Mouse (Mus musculus): ENCODE measurements around the gene Ubash3a.
A peak's percentile ranks its signal among the peaks of the same experiment; 100 is the strongest.
"Not testable (repeated sequence)": the region's sequence is repeated elsewhere in the genome, so short reads cannot be mapped to it uniquely, and the experiment has no call there.

The Ubash3a gene

GRCm38 (mm10) chr17:31260430-31260829, 52.8 kb downstream of the Ubash3a start:
- DNase-seq (ENCODE audit: low read depth, low spot score) = no peak

GRCm38 (mm10) chr17:31261352-31261751, 53.7 kb downstream of the Ubash3a start:
- DNase-seq (ENCODE audit: low read depth, low spot score) = no peak

DNA sequence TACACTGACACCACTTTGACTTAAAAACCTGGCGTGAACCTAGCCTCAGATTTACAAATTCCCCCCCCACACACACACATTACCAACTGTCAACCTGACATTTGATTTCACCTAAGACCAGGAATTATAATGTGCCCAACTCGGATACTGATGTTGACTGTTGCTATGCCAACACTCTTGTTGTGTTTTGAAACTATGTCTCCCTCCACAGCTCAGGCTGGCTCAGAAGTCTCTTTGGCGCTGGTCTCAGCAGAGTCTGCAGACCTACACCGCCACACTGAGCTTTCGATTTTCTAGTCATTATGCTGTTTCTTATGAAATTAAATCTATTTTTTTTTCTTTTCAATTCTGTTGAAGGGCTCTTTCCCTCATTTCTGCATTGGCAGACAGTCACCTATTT, 55.0 kb downstream of the Ubash3a start:
- no peak for DNase-seq (ENCODE audit: low read depth, low spot score)

DNA sequence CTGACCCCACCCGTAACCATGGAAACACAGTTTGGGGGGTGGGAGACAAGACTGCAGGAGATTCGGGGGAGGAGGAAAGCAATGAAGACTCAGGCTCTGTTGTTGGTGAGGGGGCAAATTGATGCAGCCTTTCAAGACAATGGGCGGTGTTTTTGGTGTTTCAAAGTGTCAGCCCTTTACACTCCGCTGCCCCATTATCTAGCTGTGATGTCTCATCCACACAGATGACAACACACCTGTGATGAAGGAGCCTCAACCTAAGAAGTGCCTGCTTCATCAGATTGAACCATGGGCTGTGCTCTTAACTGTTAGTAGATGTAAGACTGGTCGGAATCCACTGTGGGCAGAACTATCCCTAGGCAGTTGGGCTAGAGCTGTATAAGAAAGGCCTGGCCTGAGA, 56.1 kb downstream of the Ubash3a start:
- no peak for DNase-seq (ENCODE audit: low read depth, low spot score)

GRCm38 (mm10) chr17:31264372-31264771, 56.7 kb downstream of the Ubash3a start:
- no peak for DNase-seq (ENCODE audit: low read depth, low spot score)

- DNase-seq (ENCODE audit: low read depth, low spot score) = peak; percentile 86
Measured at GRCm38 (mm10) chr17:31265171-31265572, 57.5 kb downstream of the Ubash3a start.

DNA sequence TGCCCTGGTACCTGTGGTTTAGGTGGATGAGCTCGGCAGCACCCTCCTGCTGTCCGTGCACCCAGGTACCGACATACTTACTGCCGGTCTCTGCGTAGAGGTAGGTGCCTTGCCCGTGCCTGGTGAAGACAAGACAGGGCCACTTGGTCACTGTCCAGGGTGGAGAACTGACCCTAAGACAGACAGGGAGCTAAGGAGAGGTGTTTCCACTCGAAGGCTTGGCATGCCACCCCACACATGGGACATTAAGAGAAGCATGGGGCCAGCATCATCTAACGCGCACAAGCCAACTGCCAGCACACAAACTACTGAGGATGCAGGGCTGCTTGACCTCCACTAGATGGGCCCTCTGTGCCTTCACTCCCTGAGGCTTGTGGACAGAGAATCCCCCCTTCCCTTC, 58.2 kb downstream of the Ubash3a start:
- no peak for DNase-seq (ENCODE audit: low read depth, low spot score)

DNA sequence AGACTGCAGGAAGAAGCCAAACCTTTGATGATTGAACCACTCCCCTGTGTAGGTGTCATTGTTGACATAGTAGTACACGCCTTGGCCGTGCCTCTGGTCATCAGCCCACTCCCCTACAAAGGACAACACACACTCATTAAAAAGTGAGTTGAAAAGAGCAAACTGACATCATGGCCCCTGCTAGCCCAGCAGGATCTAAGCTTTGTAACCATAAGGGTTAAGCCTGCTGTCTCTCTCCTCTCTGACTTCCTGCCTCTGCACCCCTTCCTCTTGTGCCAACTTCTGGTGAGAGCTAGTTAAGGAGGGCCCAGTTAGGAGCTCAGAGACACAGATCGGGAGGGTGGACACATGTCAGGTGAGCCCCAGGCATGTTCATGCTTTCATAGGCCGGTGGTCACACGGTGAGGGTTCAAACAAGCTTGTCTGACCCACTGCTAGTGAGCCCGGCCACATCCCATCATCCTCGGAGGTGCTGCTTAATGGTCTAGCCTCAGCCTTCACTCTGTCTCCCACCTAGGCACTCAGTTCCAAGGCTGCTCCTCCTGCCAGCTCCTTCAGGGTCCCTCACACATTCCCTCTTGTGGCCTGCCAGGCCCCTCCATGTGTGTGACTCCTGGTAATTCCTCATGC, 58.8 kb downstream of the Ubash3a start:
- no peak for DNase-seq (ENCODE audit: low read depth, low spot score)

DNA sequence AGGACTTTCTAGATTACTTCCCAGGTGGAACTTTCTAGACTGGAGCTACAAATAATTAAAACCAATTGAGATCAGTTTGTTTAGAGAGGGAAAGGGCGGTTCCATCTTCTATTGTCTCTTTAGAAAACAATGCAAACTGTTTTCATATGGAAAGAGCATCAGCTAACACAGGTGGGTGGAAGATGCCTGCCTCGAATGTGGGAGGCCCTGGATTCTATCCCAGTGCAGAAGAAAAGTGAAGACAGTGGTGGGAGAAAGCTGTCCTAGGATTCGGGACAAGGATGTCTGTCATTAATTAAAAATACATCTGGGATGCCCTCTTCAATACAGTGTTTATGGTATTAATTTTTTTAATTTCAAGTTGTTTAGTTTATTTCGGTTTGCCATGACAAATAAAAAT, 59.5 kb downstream of the Ubash3a start:
- DNase-seq (ENCODE audit: low read depth, low spot score) = no peak

DNA sequence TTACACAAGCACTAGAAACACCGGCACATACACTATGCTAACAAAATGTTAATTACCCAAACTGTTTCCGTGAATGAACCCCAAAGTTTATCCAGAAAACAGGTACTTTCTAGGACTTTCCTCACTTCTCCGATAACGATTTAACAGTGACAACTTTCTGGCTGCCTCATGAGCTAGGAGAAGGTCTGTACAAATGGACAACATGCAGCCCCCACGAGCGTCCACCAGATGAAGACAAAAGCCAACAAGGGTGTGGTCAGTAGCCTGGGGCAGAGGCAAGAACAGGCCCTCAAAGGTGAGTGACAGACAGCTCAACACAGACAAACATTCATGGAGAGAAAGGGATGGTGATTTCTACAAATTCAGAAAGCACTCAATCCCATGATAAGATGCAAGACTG, 59.9 kb downstream of the Ubash3a start:
- DNase-seq (ENCODE audit: low read depth, low spot score) = no peak

- DNase-seq (ENCODE audit: low read depth, low spot score) = no peak
Measured at GRCm38 (mm10) chr17:31268016-31268415, 60.3 kb downstream of the Ubash3a start.

- DNase-seq (ENCODE audit: low read depth, low spot score) = no peak
Measured at GRCm38 (mm10) chr17:31269761-31270160, 62.1 kb downstream of the Ubash3a start.

GRCm38 (mm10) chr17:31270246-31270645, 62.6 kb downstream of the Ubash3a start:
- DNase-seq (ENCODE audit: low read depth, low spot score) = peak; percentile 73

- not testable (repeated sequence) for DNase-seq (ENCODE audit: low read depth, low spot score)
Measured at GRCm38 (mm10) chr17:31270736-31271135, 63.1 kb downstream of the Ubash3a start.

DNA sequence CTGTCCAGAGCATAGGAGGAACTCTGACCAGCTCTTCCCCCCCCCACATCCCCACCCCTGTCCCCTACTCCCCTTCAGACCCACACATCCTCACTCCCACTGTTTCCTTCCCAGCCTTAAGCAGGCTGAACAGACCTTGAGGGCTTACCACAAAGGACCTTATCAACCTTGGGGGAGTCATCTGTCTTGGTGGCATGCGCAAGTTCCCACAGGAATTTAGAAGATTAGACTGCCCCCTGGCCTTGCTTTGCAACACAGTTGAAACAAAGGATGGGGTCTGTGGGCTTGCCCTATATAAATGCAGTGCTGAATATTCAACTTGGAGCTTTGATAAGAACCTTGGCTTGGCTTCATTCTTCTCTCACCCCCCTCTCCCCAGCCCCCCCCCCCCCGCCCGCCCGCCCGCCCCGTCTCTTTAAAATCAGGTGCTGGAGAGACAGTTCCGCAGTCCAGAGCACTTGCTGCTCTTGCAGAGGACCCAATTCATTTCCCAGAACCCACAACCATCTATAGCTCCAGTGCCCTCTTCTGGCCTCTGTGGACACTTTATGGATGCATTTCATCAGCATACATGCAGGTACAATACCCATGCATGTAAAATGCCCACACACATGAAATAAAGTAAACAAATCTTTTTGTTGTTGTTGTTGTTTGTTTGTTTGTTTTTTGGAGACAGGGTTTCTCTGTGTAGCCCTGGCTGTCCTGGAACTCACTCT, 63.6 kb downstream of the Ubash3a start:
- DNase-seq (ENCODE audit: low read depth, low spot score) = peak; percentile 69

DNA sequence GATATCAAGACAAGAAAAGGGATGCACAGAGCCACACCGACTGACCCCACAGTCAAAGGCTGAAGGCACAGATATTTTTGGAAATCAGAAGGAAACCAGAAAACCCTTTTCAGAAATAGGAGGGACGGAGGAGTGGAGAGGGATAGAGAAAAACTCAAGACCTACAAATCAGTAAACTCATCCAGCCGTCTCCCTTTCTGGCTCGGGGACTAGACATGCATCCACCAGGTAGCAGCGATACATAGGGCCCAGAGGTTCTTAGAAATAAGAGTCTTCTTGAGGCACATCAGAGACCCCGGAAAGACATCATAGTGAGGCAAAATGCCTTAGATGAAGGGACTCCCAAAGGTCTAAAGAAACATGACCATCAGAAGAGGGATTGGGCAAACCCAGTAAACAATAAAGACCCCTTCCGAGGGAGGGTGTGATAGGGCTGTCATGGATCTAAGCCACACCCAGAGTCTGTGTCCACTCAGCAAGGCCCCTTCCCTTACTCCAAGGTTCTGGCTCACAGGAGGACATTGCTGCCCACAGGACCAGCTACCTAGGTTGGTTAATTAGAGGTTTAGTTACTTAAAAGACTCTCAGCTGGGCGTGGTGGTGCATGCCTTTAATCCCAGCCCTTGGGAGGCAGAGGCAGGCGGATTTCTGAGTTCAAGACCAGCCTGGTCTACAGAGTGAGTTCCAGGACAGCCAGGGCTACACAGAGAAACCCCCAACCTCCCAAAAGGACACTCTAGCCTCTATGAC, 64.9 kb downstream of the Ubash3a start:
- no peak for DNase-seq (ENCODE audit: low read depth, low spot score)

DNA sequence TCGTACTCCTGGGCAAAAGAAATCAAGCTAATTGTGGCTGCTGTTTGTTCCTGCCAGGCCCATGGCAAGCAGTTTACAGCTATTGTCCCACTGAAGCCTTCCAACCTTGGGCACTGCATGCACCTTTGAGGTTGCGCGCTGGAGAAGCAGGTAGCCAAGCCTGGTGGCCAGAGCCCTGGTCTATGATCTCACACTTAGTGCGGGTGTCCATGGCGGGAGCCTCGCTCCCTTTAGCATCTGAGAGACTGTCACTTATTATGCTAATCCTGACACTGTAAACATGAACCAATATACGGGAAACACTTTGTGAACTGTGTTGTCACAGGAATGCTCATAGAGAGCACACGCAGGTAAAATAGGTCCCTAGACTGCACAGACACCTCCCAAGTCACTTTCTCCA, 66.0 kb downstream of the Ubash3a start:
- no peak for DNase-seq (ENCODE audit: low read depth, low spot score)

- no peak for DNase-seq (ENCODE audit: low read depth, low spot score)
Measured at GRCm38 (mm10) chr17:31275181-31275580, 67.5 kb downstream of the Ubash3a start.

DNA sequence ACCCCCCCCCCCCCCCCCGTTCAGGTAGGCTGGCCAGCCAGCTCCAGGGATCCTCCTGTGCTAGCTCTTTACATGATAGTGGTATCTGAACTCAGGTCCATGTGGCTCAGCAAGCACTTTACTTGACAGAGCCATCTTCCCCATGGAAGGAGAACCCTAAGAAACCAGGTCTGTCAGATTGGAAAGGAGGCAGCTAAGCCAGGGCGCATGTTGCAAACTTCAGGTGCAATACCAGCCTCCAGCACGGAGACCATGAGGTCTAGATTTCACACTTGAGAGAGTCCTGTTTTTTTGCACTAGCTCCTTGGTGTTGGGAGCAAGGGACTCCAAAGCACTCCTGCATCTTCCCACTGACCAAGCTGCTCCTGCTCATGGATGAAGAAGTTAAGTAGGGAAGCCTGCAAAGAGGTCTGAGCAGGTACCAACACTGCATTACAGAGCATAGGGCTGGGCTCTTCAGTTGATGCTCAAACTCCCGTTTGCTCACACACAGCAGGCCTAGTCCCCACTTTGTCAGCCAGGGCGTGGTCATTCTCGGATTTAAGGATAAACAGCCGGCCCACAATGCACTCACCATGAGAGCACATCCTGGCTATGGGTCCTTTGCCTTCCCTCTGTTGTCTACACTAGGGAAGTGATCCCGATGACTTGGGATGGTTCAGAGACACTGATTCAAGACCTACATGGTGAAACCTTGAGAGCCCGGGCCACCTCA, 68.7 kb downstream of the Ubash3a start:
- DNase-seq (ENCODE audit: low read depth, low spot score) = peak; percentile 34

DNA sequence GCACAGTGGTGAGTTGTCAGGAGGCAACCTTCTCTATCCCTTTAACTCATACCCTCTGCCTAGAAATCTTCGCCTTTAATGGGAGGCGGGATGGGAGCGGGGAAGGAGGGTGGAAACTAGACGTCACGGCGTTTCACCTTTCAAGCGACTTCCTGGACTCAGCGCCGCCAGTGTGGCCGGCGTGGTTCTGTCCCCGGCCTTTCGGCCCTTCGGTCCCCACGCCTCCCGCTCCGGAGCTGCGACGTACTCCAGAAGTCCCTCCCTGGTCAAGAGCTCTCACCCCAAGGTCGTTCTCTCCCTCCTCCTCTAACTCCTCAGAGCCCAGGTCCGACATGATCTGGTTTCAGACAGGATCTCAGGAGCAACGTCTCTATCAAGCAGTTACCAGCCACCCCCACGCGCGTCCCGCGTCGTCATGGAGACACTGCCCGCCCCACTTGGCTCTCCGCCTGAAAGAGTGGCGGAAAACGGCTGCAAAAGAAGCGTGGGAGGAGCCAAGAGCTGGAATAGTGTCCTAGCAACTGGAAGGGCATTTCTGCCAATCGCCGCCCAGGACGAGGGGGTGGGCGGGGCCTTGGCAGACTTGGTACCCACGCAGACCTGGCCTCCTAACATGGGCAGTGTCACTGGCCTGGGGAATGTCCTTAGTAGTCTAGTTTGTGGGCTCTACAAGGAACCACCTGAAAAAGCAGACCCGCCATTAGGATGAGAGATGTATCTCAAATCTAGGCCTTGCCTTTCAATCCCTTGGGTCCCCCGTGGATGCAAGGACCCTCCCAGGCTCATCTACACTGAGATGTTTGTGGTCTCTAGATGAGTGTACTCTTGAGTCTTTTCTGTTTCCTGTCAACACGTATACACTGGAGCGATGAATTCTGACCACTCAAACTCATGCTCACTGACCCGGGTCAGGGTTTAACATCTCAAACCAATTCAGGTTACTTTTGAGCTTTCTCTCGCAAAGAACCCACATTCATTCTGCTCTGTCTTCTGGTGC, 69.5 kb downstream of the Ubash3a start, which contains the start of gene Rsph1:
Rsph1 (minus strand) TSS at position 462 of the 997 bp plus-strand sequence.
- peak; percentile 95 for DNase-seq (ENCODE audit: low read depth, low spot score)

DNA sequence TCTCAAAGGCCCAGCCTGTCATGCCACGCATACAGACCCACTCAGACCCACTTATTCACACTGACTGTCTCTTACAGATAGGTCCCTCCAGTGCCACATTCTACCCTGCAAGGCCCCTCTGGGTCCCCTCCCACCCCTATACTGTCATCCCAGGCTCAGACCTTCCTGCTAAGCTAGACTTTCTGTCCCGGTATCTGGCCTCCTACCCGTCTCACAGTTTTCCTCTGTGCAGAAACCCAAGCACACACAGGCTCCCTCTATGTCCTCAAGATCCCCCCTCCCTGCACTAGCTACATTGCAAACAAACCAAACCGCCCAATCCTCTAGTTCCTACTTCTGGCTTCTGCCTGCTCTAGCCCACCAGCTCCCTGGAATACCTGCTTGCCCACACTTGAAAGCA, 70.3 kb downstream of the Ubash3a start:
- DNase-seq (ENCODE audit: low read depth, low spot score) = no peak

All from R1 (cell line).